Mouse (Mus musculus): Measurements from ENCODE around the gene Tet1. TPM values are rescaled to one million over a fixed set of nuclear protein-coding genes. Genes with fewer than 3 reads are reported as not detected.

Gene Tet1
- polyA plus RNA-seq, 1 experiment from 2014 or later = 39.5 TPM

GRCm38 (mm10) chr10:62895386-62895785, 13.4 kb downstream of the Tet1 start:
- WGBS = 80% methylated on average over 6 of the region's 6 CpGs
- no peak for ATAC-seq
- H3K36me3 ChIP-seq (ENCODE audit: control insufficient read depth, insufficient read depth, low read length) = no peaks in the 10 kb centered on the region
- no peaks in the 10 kb centered on the region for H3K27me3 ChIP-seq (replicated peaks; ENCODE audit: control insufficient read depth, insufficient read depth, low read length)
- H3K9ac ChIP-seq (ENCODE audit: low read depth, low read length) = no peak overlapping the region
- H3K9me3 ChIP-seq (ENCODE audit: control insufficient read depth, low read length) = no peaks in the 10 kb centered on the region
- no peak overlapping the region for H3K4me2 ChIP-seq (ENCODE audit: low read length)
- H3K4me1 ChIP-seq (ENCODE audit: control insufficient read depth, insufficient read depth, low read depth, low read length) = no peaks in the 10 kb centered on the region
- H3K4me3 ChIP-seq (ENCODE audit: low read length) = no peak overlapping the region
- no peak overlapping the region for H3K27ac ChIP-seq (ENCODE audit: low read depth, low read length)

GRCm38 (mm10) chr10:62894447-62894846, 14.3 kb downstream of the Tet1 start:
- Histone ChIP-seq H3K4me1 (ENCODE audit: control insufficient read depth, insufficient read depth, low read depth, low read length) (no peaks in the 10 kb centered on the region), H3K4me3 (ENCODE audit: low read length) (no peak overlapping the region), H3K36me3 (ENCODE audit: control insufficient read depth, insufficient read depth, low read length) (no peaks in the 10 kb centered on the region), H3K4me2 (ENCODE audit: low read length) (no peak overlapping the region), H3K9me3 (ENCODE audit: control insufficient read depth, low read length) (no peaks in the 10 kb centered on the region), H3K9ac (ENCODE audit: low read depth, low read length) (no peak overlapping the region), H3K27me3 (replicated peaks; ENCODE audit: control insufficient read depth, insufficient read depth, low read length) (no peaks in the 10 kb centered on the region), H3K27ac (ENCODE audit: low read depth, low read length) (no peak overlapping the region)
- ATAC-seq = no peak
- 87% methylated on average over 3 of the region's 3 CpGs for WGBS

GRCm38 (mm10) chr10:62893356-62893884, 15.4 kb downstream of the Tet1 start:
- 74% methylated on average over 6 of the region's 6 CpGs for WGBS
- no peak for ATAC-seq
- Histone ChIP-seq H3K36me3 (ENCODE audit: control insufficient read depth, insufficient read depth, low read length) (no peaks in the 10 kb centered on the region), H3K9ac (ENCODE audit: low read depth, low read length) (no peak overlapping the region), H3K4me3 (ENCODE audit: low read length) (no peak overlapping the region), H3K9me3 (ENCODE audit: control insufficient read depth, low read length) (no peaks in the 10 kb centered on the region), H3K4me2 (ENCODE audit: low read length) (no peak overlapping the region), H3K27me3 (replicated peaks; ENCODE audit: control insufficient read depth, insufficient read depth, low read length) (no peaks in the 10 kb centered on the region), H3K27ac (ENCODE audit: low read depth, low read length) (no peak overlapping the region), H3K4me1 (ENCODE audit: control insufficient read depth, insufficient read depth, low read depth, low read length) (no peaks in the 10 kb centered on the region)

GRCm38 (mm10) chr10:62892549-62893232, 16.1 kb downstream of the Tet1 start:
- H3K9me3 ChIP-seq (ENCODE audit: control insufficient read depth, low read length) = no peaks in the 10 kb centered on the region
- no peak overlapping the region for H3K9ac ChIP-seq (ENCODE audit: low read depth, low read length)
- H3K27ac ChIP-seq (ENCODE audit: low read depth, low read length) = no peak overlapping the region
- WGBS = 25% methylated on average over 4 of the region's 4 CpGs
- no peak overlapping the region for H3K4me2 ChIP-seq (ENCODE audit: low read length)
- no peaks in the 10 kb centered on the region for H3K27me3 ChIP-seq (replicated peaks; ENCODE audit: control insufficient read depth, insufficient read depth, low read length)
- ATAC-seq = no peak
- no peak overlapping the region for H3K4me3 ChIP-seq (ENCODE audit: low read length)
- H3K4me1 ChIP-seq (ENCODE audit: control insufficient read depth, insufficient read depth, low read depth, low read length) = no peaks in the 10 kb centered on the region
- no peaks in the 10 kb centered on the region for H3K36me3 ChIP-seq (ENCODE audit: control insufficient read depth, insufficient read depth, low read length)

DNA sequence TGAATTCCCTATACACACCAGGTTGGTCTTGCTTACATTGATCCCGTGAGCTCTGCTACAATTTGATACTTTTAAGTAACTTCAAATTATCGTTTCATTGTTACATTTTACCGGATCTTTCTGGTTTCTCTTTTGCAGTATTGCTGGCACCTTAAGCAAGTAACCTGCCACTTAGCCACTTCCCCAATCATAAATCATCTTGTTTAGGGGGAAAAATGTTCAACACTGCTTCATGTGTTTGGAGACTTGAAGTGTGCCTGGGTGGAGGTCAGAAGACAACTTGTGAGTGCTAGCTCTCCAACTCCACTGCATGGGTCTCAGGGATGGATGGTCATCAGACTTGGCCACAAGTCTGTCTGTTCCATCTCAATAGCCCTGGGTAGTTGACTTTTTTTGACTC, 17.8 kb downstream of the Tet1 start:
- WGBS = 96% methylated on average over 3 of the region's 3 CpGs
- peaks cover 10% of the 10 kb centered on the region for H3K4me1 ChIP-seq (ENCODE audit: control insufficient read depth, insufficient read depth, low read depth, low read length)
- no peak overlapping the region for H3K4me3 ChIP-seq (ENCODE audit: low read length)
- H3K27me3 ChIP-seq (replicated peaks; ENCODE audit: control insufficient read depth, insufficient read depth, low read length) = 0 out of 2 replicates have a peak, but pooled peaks cover 2% of the 10 kb centered on the region
- no peak overlapping the region for H3K4me2 ChIP-seq (ENCODE audit: low read length)
- H3K27ac ChIP-seq (ENCODE audit: low read depth, low read length) = no peak overlapping the region
- no peak overlapping the region for H3K9ac ChIP-seq (ENCODE audit: low read depth, low read length)
- H3K36me3 ChIP-seq (ENCODE audit: control insufficient read depth, insufficient read depth, low read length) = no peaks in the 10 kb centered on the region
- H3K9me3 ChIP-seq (ENCODE audit: control insufficient read depth, low read length) = no peaks in the 10 kb centered on the region
- no peak for ATAC-seq

GRCm38 (mm10) chr10:62886799-62887591, 21.8 kb downstream of the Tet1 start:
- Histone ChIP-seq H3K27me3 (replicated peaks; ENCODE audit: control insufficient read depth, insufficient read depth, low read length) (peaks cover 7% of the 10 kb centered on the region; the same call in 1 of the 2 replicates), H3K4me1 (ENCODE audit: control insufficient read depth, insufficient read depth, low read depth, low read length) (peaks cover 14% of the 10 kb centered on the region), H3K36me3 (ENCODE audit: control insufficient read depth, insufficient read depth, low read length) (no peaks in the 10 kb centered on the region), H3K9ac (ENCODE audit: low read depth, low read length) (peak overlapping the region; percentile 15), H3K4me2 (ENCODE audit: low read length) (peak overlapping the region; percentile 91), H3K4me3 (ENCODE audit: low read length) (peak overlapping the region; percentile 50), H3K9me3 (ENCODE audit: control insufficient read depth, low read length) (no peaks in the 10 kb centered on the region), H3K27ac (ENCODE audit: low read depth, low read length) (peak overlapping the region; percentile 13; the same call in 1 of the 2 replicates)
- WGBS = under 1% methylated on average over 55 of the region's 56 CpGs
- peak; percentile 86 for ATAC-seq

DNA sequence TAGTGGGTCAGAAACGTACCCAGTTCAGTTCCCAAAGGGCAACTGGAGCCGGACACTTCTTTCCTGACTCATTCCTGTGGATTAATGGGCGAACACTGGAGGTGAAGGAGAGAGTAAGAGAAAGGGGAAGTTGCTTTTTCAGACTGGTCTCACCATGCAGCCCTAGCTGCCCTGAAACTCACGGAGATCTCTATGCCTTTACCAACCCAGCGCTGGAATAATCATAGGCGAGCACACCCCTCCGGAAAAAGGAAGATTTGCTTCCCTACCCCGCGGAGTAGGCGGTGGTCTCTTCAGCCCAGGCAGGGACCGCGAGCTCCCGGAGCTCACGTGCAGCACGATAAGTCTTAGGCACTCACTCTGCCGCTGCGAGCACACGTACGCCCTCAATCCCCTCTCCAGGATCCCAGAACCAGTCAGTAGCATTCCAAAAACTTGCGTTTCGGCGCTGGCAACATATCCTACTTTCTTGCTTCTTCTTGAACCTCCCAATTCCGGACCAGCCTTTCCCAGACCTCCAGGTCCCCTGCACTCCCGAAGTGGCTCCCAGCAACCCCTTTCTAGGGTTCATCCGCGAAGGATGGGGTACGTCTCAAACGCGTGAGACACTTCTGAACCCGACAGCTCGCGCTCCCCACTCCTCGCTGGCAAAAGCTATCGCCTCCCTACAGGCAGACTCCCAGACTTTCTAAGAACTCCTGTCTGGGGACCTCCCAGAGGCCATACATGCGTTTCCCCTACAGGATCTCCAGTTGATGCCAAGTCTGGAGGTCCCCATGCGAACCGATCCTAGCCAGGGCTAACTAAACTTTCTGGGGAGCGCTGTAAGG, 22.6 kb downstream of the Tet1 start:
- H3K9ac ChIP-seq (ENCODE audit: low read depth, low read length) = peak overlapping the region; percentile 15
- no peak overlapping the region for H3K27ac ChIP-seq (ENCODE audit: low read depth, low read length)
- WGBS = under 1% methylated on average over 38 of the region's 38 CpGs

DNA sequence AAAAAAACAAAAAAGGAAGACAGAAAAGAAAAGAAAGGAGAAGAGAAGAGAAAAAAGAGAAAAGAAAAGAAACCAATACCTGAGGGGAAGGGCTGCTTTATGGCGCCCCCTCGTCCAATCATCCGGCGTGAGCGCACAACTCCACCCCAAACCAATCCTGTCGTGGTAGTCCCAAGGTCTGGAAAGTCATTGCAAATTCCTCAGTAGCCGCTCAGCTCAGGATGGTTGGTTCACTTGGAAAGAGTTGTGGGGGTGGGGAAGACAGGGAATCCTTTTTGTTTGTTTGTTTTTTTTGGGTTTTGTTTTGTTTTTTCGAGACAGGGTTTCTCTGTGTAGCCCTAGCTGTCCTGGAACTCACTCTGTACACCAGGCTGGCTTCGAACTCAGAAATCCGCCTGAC, 23.3 kb downstream of the Tet1 start:
- Histone ChIP-seq H3K36me3 (ENCODE audit: control insufficient read depth, insufficient read depth, low read length) (no peaks in the 10 kb centered on the region), H3K27me3 (replicated peaks; ENCODE audit: control insufficient read depth, insufficient read depth, low read length) (peaks cover 7% of the 10 kb centered on the region; the same call in 1 of the 2 replicates), H3K4me3 (ENCODE audit: low read length) (peak overlapping the region; percentile 50; the same call in 1 of the 2 replicates), H3K4me1 (ENCODE audit: control insufficient read depth, insufficient read depth, low read depth, low read length) (peaks cover 14% of the 10 kb centered on the region), H3K27ac (ENCODE audit: low read depth, low read length) (no peak overlapping the region), H3K4me2 (ENCODE audit: low read length) (peak overlapping the region; percentile 91), H3K9me3 (ENCODE audit: control insufficient read depth, low read length) (no peaks in the 10 kb centered on the region), H3K9ac (ENCODE audit: low read depth, low read length) (no peak overlapping the region)
- no peak for ATAC-seq
- 28% methylated on average over 10 of the region's 10 CpGs for WGBS

More for the DNA sequence above, 22.6 kb downstream of the Tet1 start:
- H3K36me3 ChIP-seq (ENCODE audit: control insufficient read depth, insufficient read depth, low read length) = no peaks in the 10 kb centered on the region
- H3K4me1 ChIP-seq (ENCODE audit: control insufficient read depth, insufficient read depth, low read depth, low read length) = peaks cover 14% of the 10 kb centered on the region
- H3K4me2 ChIP-seq (ENCODE audit: low read length) = peak overlapping the region; percentile 91
- H3K9me3 ChIP-seq (ENCODE audit: control insufficient read depth, low read length) = no peaks in the 10 kb centered on the region
- peaks cover 7% of the 10 kb centered on the region; the same call in 1 of the 2 replicates for H3K27me3 ChIP-seq (replicated peaks; ENCODE audit: control insufficient read depth, insufficient read depth, low read length)
- peak overlapping the region; percentile 50 for H3K4me3 ChIP-seq (ENCODE audit: low read length)
- ATAC-seq = peak; percentile 68

All from hindbrain, embryonic 16.5 days (tissue).